Mouse (Mus musculus): Measurements from ENCODE around the gene Cwf19l1. TPM values are rescaled to one million over a fixed set of nuclear protein-coding genes. Genes with fewer than 3 reads are reported as not detected.

Gene Cwf19l1
- polyA plus RNA-seq, 1 experiment from 2014 or later: 29.7 TPM

GRCm38 (mm10) chr19:44071166-44071565, 64.5 kb downstream of the Cwf19l1 start:
- Histone ChIP-seq H3K4me1 (peaks cover 8% of the 10 kb centered on the region), H3K4me2 (no peak overlapping the region), H3K36me3 (peaks cover 11% of the 10 kb centered on the region), H3K27ac (no peak overlapping the region), H3K27me3 (replicated peaks) (no peaks in the 10 kb centered on the region), H3K9ac (no peak overlapping the region), H3K4me3 (replicated peaks) (no peak overlapping the region), H3K9me3 (no peaks in the 10 kb centered on the region)
- WGBS: 62% methylated on average over 5 of the region's 5 CpGs
- no peak for ATAC-seq (ENCODE audit: insufficient read depth, low FRiP score, low read depth)

GRCm38 (mm10) chr19:44069914-44070232, 65.8 kb downstream of the Cwf19l1 start:
- Histone ChIP-seq H3K9me3 (no peaks in the 10 kb centered on the region), H3K27ac (peak overlapping the region; percentile 28; the same call in 1 of the 2 replicates), H3K9ac (peak overlapping the region; percentile 32; the same call in 1 of the 2 replicates), H3K4me3 (replicated peaks) (peak overlapping the region; percentile 82), H3K4me1 (peaks cover 8% of the 10 kb centered on the region), H3K4me2 (peak overlapping the region; percentile 87), H3K36me3 (peaks cover 6% of the 10 kb centered on the region; the same call in 1 of the 2 replicates), H3K27me3 (replicated peaks) (no peaks in the 10 kb centered on the region)
- ATAC-seq (ENCODE audit: insufficient read depth, low FRiP score, low read depth): no peak
- 6% methylated on average over 4 of the region's 4 CpGs for WGBS

- peak within 1 kb of the TSS; percentile 68 for H3K9ac ChIP-seq
- H3K27me3 ChIP-seq (replicated peaks): no peaks in the 10 kb centered on the region
- ATAC-seq (ENCODE audit: insufficient read depth, low FRiP score, low read depth): peak; percentile 90
- H3K27ac ChIP-seq: peak within 1 kb of the TSS; percentile 69
- peaks cover 8% of the 10 kb centered on the region for H3K4me1 ChIP-seq
- under 1% methylated on average over 75 of the region's 75 CpGs for WGBS
- no peaks in the 10 kb centered on the region for H3K9me3 ChIP-seq
- H3K4me2 ChIP-seq: peak within 1 kb of the TSS; percentile 87
- peak within 1 kb of the TSS; percentile 82 for H3K4me3 ChIP-seq (replicated peaks)
- peaks cover 6% of the 10 kb centered on the region; the same call in 1 of the 2 replicates for H3K36me3 ChIP-seq
Observed at GRCm38 (mm10) chr19:44069121-44069913, 66.4 kb downstream of the Cwf19l1 start, which contains the start of gene Erlin1. TSS of gene Erlin1 (minus strand) at chr19:44069785.

GRCm38 (mm10) chr19:44068232-44068631, 67.4 kb downstream of the Cwf19l1 start:
- 69% methylated on average over 4 of the region's 4 CpGs for WGBS
- H3K4me1 ChIP-seq: peaks cover 8% of the 10 kb centered on the region

GRCm38 (mm10) chr19:44067323-44068049, 68.2 kb downstream of the Cwf19l1 start:
- Histone ChIP-seq H3K4me1 (peaks cover 8% of the 10 kb centered on the region), H3K4me2 (peak overlapping the region; percentile 9; the same call in 1 of the 2 replicates), H3K27me3 (replicated peaks) (no peaks in the 10 kb centered on the region), H3K9me3 (no peaks in the 10 kb centered on the region), H3K9ac (no peak overlapping the region), H3K27ac (no peak overlapping the region), H3K36me3 (0 out of 2 replicates have a peak, but pooled peaks cover 2% of the 10 kb centered on the region), H3K4me3 (replicated peaks) (no peak overlapping the region)
- no peak for ATAC-seq (ENCODE audit: insufficient read depth, low FRiP score, low read depth)
- 64% methylated on average over 9 of the region's 9 CpGs for WGBS

More at GRCm38 (mm10) chr19:44068232-44068631, 67.4 kb downstream of the Cwf19l1 start:
- H3K27ac ChIP-seq: no peak overlapping the region
- H3K9me3 ChIP-seq: no peaks in the 10 kb centered on the region
- peak overlapping the region; percentile 87 for H3K4me2 ChIP-seq
- H3K9ac ChIP-seq: no peak overlapping the region
- H3K4me3 ChIP-seq (replicated peaks): peak overlapping the region; percentile 82; the same call in 1 of the 2 replicates
- ATAC-seq (ENCODE audit: insufficient read depth, low FRiP score, low read depth): no peak
- peaks cover 6% of the 10 kb centered on the region; the same call in 1 of the 2 replicates for H3K36me3 ChIP-seq
- H3K27me3 ChIP-seq (replicated peaks): no peaks in the 10 kb centered on the region

GRCm38 (mm10) chr19:44064734-44065133, 70.9 kb downstream of the Cwf19l1 start:
- 78% methylated on average over 2 of the region's 2 CpGs for WGBS
- H3K36me3 ChIP-seq: 0 out of 2 replicates have a peak, but pooled peaks cover 6% of the 10 kb centered on the region
- no peak overlapping the region for H3K9ac ChIP-seq
- no peak for ATAC-seq (ENCODE audit: insufficient read depth, low FRiP score, low read depth)
- H3K4me2 ChIP-seq: no peak overlapping the region
- no peaks in the 10 kb centered on the region for H3K9me3 ChIP-seq
- H3K4me1 ChIP-seq: peaks cover 3% of the 10 kb centered on the region; the same call in 1 of the 2 replicates
- no peak overlapping the region for H3K4me3 ChIP-seq (replicated peaks)
- H3K27me3 ChIP-seq (replicated peaks): no peaks in the 10 kb centered on the region
- H3K27ac ChIP-seq: no peak overlapping the region

- Histone ChIP-seq H3K9ac (no peak overlapping the region), H3K4me2 (no peak overlapping the region), H3K9me3 (no peaks in the 10 kb centered on the region), H3K27me3 (replicated peaks) (no peaks in the 10 kb centered on the region), H3K4me3 (replicated peaks) (no peak overlapping the region), H3K36me3 (peaks cover 11% of the 10 kb centered on the region; the same call in 1 of the 2 replicates), H3K4me1 (0 out of 2 replicates have a peak, but pooled peaks cover 3% of the 10 kb centered on the region), H3K27ac (no peak overlapping the region)
- 76% methylated on average over 7 of the region's 7 CpGs for whole genome bisulfite sequencing
- no peak for ATAC-seq (ENCODE audit: insufficient read depth, low FRiP score, low read depth)
Observed at GRCm38 (mm10) chr19:44063773-44064172, 71.9 kb downstream of the Cwf19l1 start.

GRCm38 (mm10) chr19:44060226-44060625, 75.5 kb downstream of the Cwf19l1 start:
- H3K36me3 ChIP-seq: peaks cover 26% of the 10 kb centered on the region
- 81% methylated on average over 3 of the region's 3 CpGs for WGBS

More at GRCm38 (mm10) chr19:44060226-44060625, 75.5 kb downstream of the Cwf19l1 start:
- no peak for ATAC-seq (ENCODE audit: insufficient read depth, low FRiP score, low read depth)
- Histone ChIP-seq H3K9ac (no peak overlapping the region), H3K9me3 (no peaks in the 10 kb centered on the region), H3K4me1 (no peaks in the 10 kb centered on the region), H3K4me2 (no peak overlapping the region), H3K27ac (no peak overlapping the region), H3K27me3 (replicated peaks) (no peaks in the 10 kb centered on the region), H3K4me3 (replicated peaks) (no peak overlapping the region)

Other genes starting within 250 kb of the Cwf19l1 start
- 29.9 and 31.7 TPM in 2 replicates for gene Dnmbp, start 195.7 kb downstream of the Cwf19l1 start, polyA plus RNA-seq (2015; fragmentation: Nextera tagmentation; extraction: Ambion mirVana)
- gene Cpn1, start 149.3 kb downstream of the Cwf19l1 start, polyA plus RNA-seq (2015; fragmentation: Nextera tagmentation; extraction: Ambion mirVana): 52.6 and 56.8 TPM in 2 replicates
- 2.2 and 3.4 TPM in 2 replicates for gene Cyp2c23, start 106.7 kb downstream of the Cwf19l1 start, polyA plus RNA-seq (2015; fragmentation: Nextera tagmentation; extraction: Ambion mirVana)
- gene Erlin1, start 66.1 kb downstream of the Cwf19l1 start, polyA plus RNA-seq (2015; fragmentation: Nextera tagmentation; extraction: Ambion mirVana): 40.8 and 46.0 TPM in 2 replicates
- gene Chuk, start 28.4 kb downstream of the Cwf19l1 start, polyA plus RNA-seq (2015; fragmentation: Nextera tagmentation; extraction: Ambion mirVana): 37.1 and 39.9 TPM in 2 replicates
- 82.1 and 86.9 TPM in 2 replicates for gene Bloc1s2, start 10.6 kb upstream of the Cwf19l1 start, polyA plus RNA-seq (2015; fragmentation: Nextera tagmentation; extraction: Ambion mirVana)
- gene Pkd2l1, start 56.6 kb upstream of the Cwf19l1 start, polyA plus RNA-seq (2015; fragmentation: Nextera tagmentation; extraction: Ambion mirVana): not detected in 2 replicates
- 0.28 and 0.59 TPM in 2 replicates for gene Scd3, start 67.4 kb upstream of the Cwf19l1 start, polyA plus RNA-seq (2015; fragmentation: Nextera tagmentation; extraction: Ambion mirVana)
- gene Scd2, start 157.8 kb upstream of the Cwf19l1 start, polyA plus RNA-seq (2015; fragmentation: Nextera tagmentation; extraction: Ambion mirVana): 266 and 297 TPM in 2 replicates
- 0.12 and 0.15 TPM in 2 replicates for gene Scd4, start 197.2 kb upstream of the Cwf19l1 start, polyA plus RNA-seq (2015; fragmentation: Nextera tagmentation; extraction: Ambion mirVana)

All from stomach, embryonic 15.5 days (tissue).